Mouse (Mus musculus): ENCODE data around the gene Cyp24a1. TPM values are rescaled to one million over a fixed set of nuclear protein-coding genes. Genes with fewer than 3 reads are reported as not detected.

The Cyp24a1 gene
- polyA plus RNA-seq, 1 experiment, result not detected

- H3K4me3 ChIP-seq (ENCODE audit: insufficient read depth, low read depth, low read length), result no peak overlapping the region
- no peak overlapping the region for H3K27ac ChIP-seq (replicated peaks; ENCODE audit: low read depth, low read length)
- no peaks in the 10 kb centered on the region for H3K4me1 ChIP-seq (ENCODE audit: control insufficient read depth, insufficient read depth, insufficient read length, low read length)
These were observed 60.7 kb downstream of the Cyp24a1 start for GRCm38 (mm10) chr2:170436204-170436603.

Other genes with a start within 250 kb of the Cyp24a1 start
- 0.63 TPM in 1 of 2 replicates, not detected in the other for gene Bcas1, start 69.3 kb downstream of the Cyp24a1 start, polyA plus RNA-seq (2012; ENCODE audit: insufficient read depth, insufficient read length, missing spikeins)
- gene Pfdn4, start 717 bp downstream of the Cyp24a1 start, polyA plus RNA-seq (2012; ENCODE audit: insufficient read depth, insufficient read length, missing spikeins), result 54.8 and 69.2 TPM in 2 replicates
- gene 4930470P17Rik, start 104.9 kb upstream of the Cyp24a1 start, polyA plus RNA-seq (2012; ENCODE audit: insufficient read depth, insufficient read length, missing spikeins), result not detected in 2 replicates
- gene Dok5, start 234.7 kb upstream of the Cyp24a1 start, polyA plus RNA-seq (2012; ENCODE audit: insufficient read depth, insufficient read length, missing spikeins), result 0.59 TPM in 1 of 2 replicates, not detected in the other

Data from brown adipose tissue, adult 24 weeks (tissue).